ENCODE assay signal across 9 mouse cellular contexts in the genomic region with DNA sequence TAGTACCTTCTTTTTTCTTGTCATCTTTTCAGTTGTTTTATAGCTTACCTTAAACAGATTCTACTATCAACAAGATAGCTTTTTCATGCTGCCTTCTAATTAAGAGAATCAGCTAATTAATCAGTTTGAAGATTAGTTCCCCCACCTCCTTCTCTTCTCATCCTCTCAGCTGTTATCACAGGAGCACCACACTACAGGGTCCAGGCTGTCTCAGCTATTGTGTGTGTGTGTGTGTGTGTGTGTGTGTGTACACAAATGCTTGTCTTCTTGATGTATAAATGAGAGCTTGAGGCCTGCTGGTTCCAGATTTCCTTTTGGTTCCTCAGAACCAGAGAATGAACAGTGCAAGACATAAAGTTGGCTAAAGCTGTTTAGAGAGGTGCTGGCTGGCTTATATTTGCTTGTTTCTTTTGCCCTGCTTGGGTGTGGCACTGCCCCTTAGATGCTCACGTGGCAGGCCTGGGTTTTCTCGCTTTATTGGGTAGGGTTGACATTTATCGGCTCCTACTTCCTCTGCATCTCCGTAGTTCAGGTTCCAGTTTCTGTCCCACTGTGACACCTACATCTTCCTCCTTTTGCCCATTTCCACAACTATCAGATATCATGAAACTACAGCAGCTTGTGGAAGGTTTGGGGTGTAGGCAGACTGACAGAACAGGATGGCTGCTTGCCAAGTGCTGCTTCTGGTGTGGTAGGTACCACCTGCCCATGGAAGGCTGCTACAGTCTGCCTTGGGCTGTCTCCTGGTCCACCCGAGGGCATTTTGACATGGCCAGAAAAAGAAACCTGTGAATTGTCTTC. TPM values are rescaled to one million over a fixed set of nuclear protein-coding genes. Genes with fewer than 3 reads are reported as not detected.
DNase-seq lines count a peak whose midpoint lies in the region; ATAC-seq and TF ChIP-seq lines count a peak whose summit lies in the region.
"Had no signal": no experiment of that assay in that cellular context is flagged by ENCODE, and none has a peak within 500 bp of the region (broad histone marks: within the 10 kb centered on the region; RNA-seq: fewer than 3 reads in every experiment).

No protein-coding gene starts in this region.

- H3K4me3 ChIP-seq in heart, embryonic 13.5 days: no peak overlapping the region
- no peak overlapping the region for H3K4me3 ChIP-seq in C2C12 (ENCODE audit: insufficient read depth, poor library complexity, severe bottlenecking)
- no peak overlapping the region for H3K4me3 ChIP-seq in liver, embryonic 11.5 days (ENCODE audit: low read depth, low read length)
- H3K4me3 ChIP-seq in small intestine, adult 2 months (ENCODE audit: low read depth, low read length): no peak overlapping the region
- H3K4me3 ChIP-seq: neural tube, embryonic 13.5 days had no signal

- H3K27me3 ChIP-seq in heart, embryonic 13.5 days (replicated peaks): no peaks in the 10 kb centered on the region
- H3K27me3 ChIP-seq in C2C12 (ENCODE audit: control insufficient read depth, insufficient read depth, insufficient read length): no peaks in the 10 kb centered on the region
- H3K27me3 ChIP-seq in liver, embryonic 11.5 days (replicated peaks; ENCODE audit: control insufficient read depth, insufficient read depth, low read length): no peaks in the 10 kb centered on the region
- H3K27me3 ChIP-seq in small intestine, adult 2 months (ENCODE audit: control insufficient read depth, insufficient read depth, low read length): no peaks in the 10 kb centered on the region
- H3K27me3 ChIP-seq: neural tube, embryonic 13.5 days had no signal

- intact Hi-C loops in heart, postnatal 25 days (cut with DNase I): loop anchor here (5.0 kb wide), 1 partner anchor 43 kb away; no protein-coding TSS in a partner anchor
- intact Hi-C loops in heart, postnatal 10 days (cut with DNase I): no loop called here

- WGBS in heart, embryonic 13.5 days: 51% methylated on average over 5 of the region's 5 CpGs
- WGBS in liver, embryonic 11.5 days: 49% methylated on average over 5 of the region's 5 CpGs
- 7% methylated on average over 5 of the region's 5 CpGs for WGBS in small intestine, adult 2 months

- no peak for ATAC-seq in heart, embryonic 13.5 days (ENCODE audit: extremely low read depth, insufficient number of reproducible peaks, low FRiP score, low TSS enrichment)
- ATAC-seq in liver, embryonic 11.5 days (replicated peaks; ENCODE audit: low FRiP score): no peak

- no peak for TF ChIP-seq POLR2A in small intestine, adult 2 months (IDR thresholded peaks at IDR 0.05; ENCODE audit: low read depth, low read length)

- H3K79me2 ChIP-seq in C2C12 (ENCODE audit: control insufficient read depth, insufficient read depth): peaks cover 97% of the 10 kb centered on the region

- no peak overlapping the region for H3ac ChIP-seq in C2C12 (ENCODE audit: control insufficient read depth, insufficient read length, low read depth)

- no peaks in the 10 kb centered on the region for H3K36me3 ChIP-seq in heart, embryonic 13.5 days
- no peaks in the 10 kb centered on the region for H3K36me3 ChIP-seq in C2C12 (ENCODE audit: control insufficient read depth, insufficient read depth)
- no peaks in the 10 kb centered on the region for H3K36me3 ChIP-seq in liver, embryonic 11.5 days (ENCODE audit: control insufficient read depth, insufficient read depth, low read length)
- H3K36me3 ChIP-seq in small intestine, adult 2 months (ENCODE audit: control insufficient read depth, insufficient read depth, low read length): no peaks in the 10 kb centered on the region
- H3K36me3 ChIP-seq: neural tube, embryonic 13.5 days had no signal

- H3K9me3 ChIP-seq in heart, embryonic 13.5 days: no peaks in the 10 kb centered on the region
- H3K9me3 ChIP-seq in liver, embryonic 11.5 days (ENCODE audit: control insufficient read depth, low read length): no peaks in the 10 kb centered on the region
- H3K9me3 ChIP-seq: neural tube, embryonic 13.5 days had no signal

- peaks cover 59% of the 10 kb centered on the region for H3K4me1 ChIP-seq in heart, embryonic 13.5 days
- H3K4me1 ChIP-seq in liver, embryonic 11.5 days (replicated peaks; ENCODE audit: control insufficient read depth, insufficient read depth, low read length): peaks cover 41% of the 10 kb centered on the region
- peaks cover 38% of the 10 kb centered on the region for H3K4me1 ChIP-seq in small intestine, adult 2 months (ENCODE audit: control insufficient read depth, insufficient read depth, insufficient read length, low read length)

- no peak for DNase-seq in heart, postnatal 25 days (ENCODE audit: low spot score)
- peak; percentile 72 to 73 for DNase-seq in cerebellum, adult 18-20 months
- peak; percentile 26 to 39 for DNase-seq in heart, postnatal 10 days
- DNase-seq in liver, embryonic 11.5 days (ENCODE audit: low spot score): no peak
- DNase-seq in urinary bladder, postnatal 4 days (ENCODE audit: low spot score in 2 of 2): no peak

- H3K27ac ChIP-seq in heart, embryonic 13.5 days (replicated peaks): 0 out of 2 replicates have a peak overlapping the region, but pooled peaks have one; percentile 5
- H3K27ac ChIP-seq in liver, embryonic 11.5 days (ENCODE audit: low read depth, low read length): peak overlapping the region; percentile 11; the same call in 1 of the 2 replicates
- peak overlapping the region; percentile 84 for H3K27ac ChIP-seq in small intestine, adult 2 months (ENCODE audit: insufficient read depth, low read depth, low read length)
- H3K27ac ChIP-seq: neural tube, embryonic 13.5 days had no signal

- no peak for TF ChIP-seq CTCF in C2C12 (IDR thresholded peaks at IDR 0.05; ENCODE audit: control insufficient read depth, insufficient read depth, insufficient read length)
- TF ChIP-seq CTCF in small intestine, adult 2 months (IDR thresholded peaks at IDR 0.05; ENCODE audit: extremely low read depth, insufficient read length, insufficient replicate concordance, low read depth, low read length): no peak

- H3K4me2 ChIP-seq in heart, embryonic 13.5 days: no peak overlapping the region
- H3K4me2 ChIP-seq in liver, embryonic 11.5 days: peak overlapping the region; percentile 40; the same call in 1 of the 2 replicates
- H3K4me2 ChIP-seq: neural tube, embryonic 13.5 days had no signal

- H3K9ac ChIP-seq in heart, embryonic 13.5 days: no peak overlapping the region
- H3K9ac ChIP-seq in liver, embryonic 11.5 days (ENCODE audit: low read depth, low read length): peak overlapping the region; percentile 41; the same call in 1 of the 2 replicates
- H3K9ac ChIP-seq: neural tube, embryonic 13.5 days had no signal

- peaks cover 51% of the 10 kb centered on the region for H3K79me3 ChIP-seq in C2C12 (ENCODE audit: low read depth)

TF ChIP-seq in C2C12, 6 proteins besides CTCF, POLR2A, EP300 and RAD21:
- TF ChIP-seq MYOD1 (IDR thresholded peaks at IDR 0.05; ENCODE audit: control insufficient read depth, insufficient read length, low read depth): no peak
- TF ChIP-seq FOSL1 (IDR thresholded peaks at IDR 0.05; ENCODE audit: insufficient read depth, low read length, poor library complexity, severe bottlenecking): no peak
- TF ChIP-seq USF1 (IDR thresholded peaks at IDR 0.05; ENCODE audit: low read depth): peak; percentile 15

RNA-seq across cellular contexts. Expression of a gene that starts 29.6 kb away (rescaled TPM):
- 24.2 and 24.8 TPM in 2 replicates for polyA plus RNA-seq in heart, embryonic 13.5 days (2015; fragmentation: Nextera tagmentation; extraction: Ambion mirVana)
- 10 to 100 TPM; 14.3 to 15.4 TPM for total RNA-seq in heart, postnatal 25 days (2021)
- polyA plus RNA-seq in C2C12 (2012; fragmentation: generic; extraction: Trizol): 18.0 TPM
- total RNA-seq in heart, postnatal 10 days (2021): 10 to 100 TPM; 30.2 to 33.8 TPM
- polyA plus RNA-seq in liver, embryonic 11.5 days (2014; fragmentation: Nextera tagmentation; extraction: Ambion mirVana): 24.5 and 26.0 TPM in 2 replicates
- 18.4 and 51.6 TPM in 2 replicates for polyA plus RNA-seq in small intestine, adult 2 months (2012; rRNA removed)

Comparison
In these comparisons a context has a peak if more than half of its experiments do, and no peak if none do; other contexts are left out.
1. DNase-seq: peak in cerebellum, adult 18-20 months (2 of 2) and heart, postnatal 10 days (2 of 2); none in heart, postnatal 25 days (single experiment), liver, embryonic 11.5 days (single experiment) and urinary bladder, postnatal 4 days (0 of 2).
2. H3K27ac ChIP-seq: peak in every context shown above with its lines; median percentile 84 in small intestine, adult 2 months; 11 in liver, embryonic 11.5 days; 5 in heart, embryonic 13.5 days.